Mouse (Mus musculus) layer of hippocampus, adult 8-10 months (tissue): Measurements from ENCODE around the gene Mpzl2. TPM values are rescaled to one million over a fixed set of nuclear protein-coding genes. Genes with fewer than 3 reads are reported as not detected.

Source experiments
- DNase-seq, 2 experiments: peaks; one replicate each; pipeline ENCODE4 v3.0.0; 2022; ENCODE audit warnings: low spot score in 2 of 2
- total RNA-seq, 4 experiments: library from RNA; stranded (reverse); gene quantifications; 2 replicates each; pipeline ENCODE4 v1.2.4; 2022

The Mpzl2 gene
- total RNA-seq: 1 to 10 TPM; 1.3 TPM

DNA sequence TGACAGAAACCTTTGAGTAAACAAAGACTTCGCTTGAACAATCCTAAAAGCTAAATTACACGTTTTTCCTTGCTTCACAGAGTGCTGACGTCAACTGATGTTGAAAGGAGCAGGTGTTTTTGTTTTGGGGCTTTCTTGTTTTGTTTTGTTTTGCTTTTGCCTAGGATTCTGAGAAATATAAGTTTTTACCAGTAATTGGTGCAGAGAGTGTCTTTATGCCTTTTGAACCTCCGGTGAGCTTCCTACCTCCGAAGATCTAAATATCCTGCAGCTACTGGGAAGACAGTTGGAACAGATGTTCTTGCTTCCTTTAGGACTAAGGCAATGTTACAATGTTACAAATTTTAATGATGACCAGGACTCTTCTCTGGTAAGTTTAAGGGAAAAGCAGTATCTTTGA is at the start of gene Mpzl2:
TSS of gene Mpzl2 (plus strand) at position 301 of the 400 bp plus-strand sequence.
- no peak for DNase-seq

GRCm38 (mm10) chr9:44991821-44992220 is 47.8 kb upstream of the Mpzl2 start:
- DNase-seq: no peak

- DNase-seq: no peak
Observed at GRCm38 (mm10) chr9:44992271-44992670, 47.3 kb upstream of the Mpzl2 start.

GRCm38 (mm10) chr9:44993268-44993667 is 46.3 kb upstream of the Mpzl2 start:
- no peak for DNase-seq

DNA sequence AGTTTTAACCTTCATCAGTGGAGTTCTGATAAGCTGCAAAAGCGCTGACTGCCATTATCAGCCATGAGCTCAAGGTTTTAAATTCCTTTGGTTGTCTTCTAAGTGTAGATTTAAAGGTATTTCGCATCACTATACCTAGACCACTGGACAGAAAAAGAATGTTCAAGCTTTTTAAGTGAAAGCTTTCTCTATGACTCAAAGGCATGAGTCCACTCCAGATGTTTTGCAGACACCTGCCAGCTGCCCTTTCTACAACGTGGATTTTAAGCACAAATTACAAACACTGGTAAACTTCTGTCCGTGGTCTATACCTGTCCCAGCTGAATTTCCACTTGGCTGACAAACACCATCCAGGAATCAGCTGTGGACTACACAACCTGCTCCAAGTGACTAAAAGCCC is 44.6 kb upstream of the Mpzl2 start:
- DNase-seq: no peak

DNA sequence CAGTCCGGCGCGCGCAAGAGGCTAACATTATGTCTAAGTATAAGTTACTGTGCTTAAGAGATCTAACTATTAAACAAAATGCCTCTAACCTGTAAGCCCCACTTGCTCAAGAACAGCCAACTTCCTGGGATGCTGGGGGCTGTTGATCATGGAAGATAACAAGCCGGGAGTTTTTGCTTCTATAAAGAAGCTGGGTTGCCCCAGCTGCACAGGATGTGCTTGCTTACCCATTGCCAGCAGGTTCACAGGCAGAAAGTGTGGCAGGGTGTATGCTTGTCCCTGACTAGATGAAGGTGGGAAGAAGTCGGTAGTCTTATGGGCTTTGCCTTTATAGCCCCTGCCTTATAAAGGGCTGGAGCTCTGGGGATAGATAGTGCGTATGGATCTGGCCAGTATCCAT is 43.0 kb upstream of the Mpzl2 start:
- DNase-seq: no peak

GRCm38 (mm10) chr9:44998138-44998537 is 41.5 kb upstream of the Mpzl2 start:
- no peak for DNase-seq

- no peak for DNase-seq
Observed at GRCm38 (mm10) chr9:44999171-44999570, 40.4 kb upstream of the Mpzl2 start.

- DNase-seq: no peak
Observed at GRCm38 (mm10) chr9:44999776-45000175, 39.8 kb upstream of the Mpzl2 start.

DNA sequence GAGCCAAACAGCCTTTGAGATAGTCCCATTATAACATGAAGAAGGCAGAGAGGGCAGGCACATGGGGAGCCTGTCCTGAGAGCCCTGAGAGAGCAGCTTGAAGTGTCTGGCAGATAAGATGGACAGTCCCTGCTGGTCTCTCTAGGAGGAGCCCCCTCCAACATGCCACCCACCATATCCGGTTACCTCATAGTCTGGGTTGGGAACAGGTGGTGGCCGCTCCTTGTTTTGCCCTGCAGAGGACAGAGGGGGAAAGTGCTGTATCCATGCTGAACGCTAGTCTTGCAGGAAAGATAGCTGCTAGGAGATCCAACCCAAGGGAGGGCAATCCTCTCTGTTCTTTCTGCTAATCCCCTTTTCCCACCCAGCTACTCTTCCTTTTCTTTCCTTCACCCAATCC is 39.4 kb upstream of the Mpzl2 start:
- DNase-seq: no peak

DNA sequence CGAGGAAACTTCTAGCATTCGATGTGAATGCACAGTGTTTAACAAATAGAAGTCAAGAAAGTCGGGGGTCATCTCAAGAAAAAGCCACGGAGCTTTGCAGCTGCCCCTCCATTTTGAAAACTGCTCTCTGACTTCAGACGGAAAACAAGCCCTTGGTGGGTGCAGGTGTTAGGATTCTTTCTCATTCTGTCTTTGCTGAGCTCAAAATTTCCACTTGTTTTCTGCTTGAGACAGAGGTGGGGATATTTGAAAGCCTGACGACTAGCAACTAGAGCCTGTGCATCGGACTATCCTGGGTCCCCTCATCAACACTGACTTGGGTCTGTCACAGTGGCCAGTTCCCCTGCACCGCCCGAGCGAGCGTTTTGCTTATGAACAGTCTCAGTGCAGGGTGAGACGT is 32.2 kb upstream of the Mpzl2 start:
- DNase-seq: no peak

DNA sequence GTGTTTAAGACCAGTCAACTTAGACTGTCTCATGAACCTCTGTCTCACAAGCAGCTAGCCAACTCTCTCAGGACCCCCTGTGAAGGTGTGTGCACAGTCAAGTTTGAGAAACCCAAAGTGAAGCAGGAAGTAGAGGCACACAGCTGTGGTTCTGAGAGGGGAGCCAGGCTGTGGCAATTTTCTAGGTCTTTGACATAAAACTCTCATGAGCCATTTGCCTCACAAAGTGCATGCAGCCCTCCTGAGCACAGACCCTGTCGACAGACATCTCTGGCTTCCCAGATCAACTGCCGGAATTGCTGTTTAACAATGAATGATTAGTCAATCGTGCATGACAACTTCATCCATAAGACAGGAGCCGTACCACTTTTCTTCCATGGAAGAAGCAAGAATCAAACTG is 31.3 kb upstream of the Mpzl2 start:
- no peak for DNase-seq

DNA sequence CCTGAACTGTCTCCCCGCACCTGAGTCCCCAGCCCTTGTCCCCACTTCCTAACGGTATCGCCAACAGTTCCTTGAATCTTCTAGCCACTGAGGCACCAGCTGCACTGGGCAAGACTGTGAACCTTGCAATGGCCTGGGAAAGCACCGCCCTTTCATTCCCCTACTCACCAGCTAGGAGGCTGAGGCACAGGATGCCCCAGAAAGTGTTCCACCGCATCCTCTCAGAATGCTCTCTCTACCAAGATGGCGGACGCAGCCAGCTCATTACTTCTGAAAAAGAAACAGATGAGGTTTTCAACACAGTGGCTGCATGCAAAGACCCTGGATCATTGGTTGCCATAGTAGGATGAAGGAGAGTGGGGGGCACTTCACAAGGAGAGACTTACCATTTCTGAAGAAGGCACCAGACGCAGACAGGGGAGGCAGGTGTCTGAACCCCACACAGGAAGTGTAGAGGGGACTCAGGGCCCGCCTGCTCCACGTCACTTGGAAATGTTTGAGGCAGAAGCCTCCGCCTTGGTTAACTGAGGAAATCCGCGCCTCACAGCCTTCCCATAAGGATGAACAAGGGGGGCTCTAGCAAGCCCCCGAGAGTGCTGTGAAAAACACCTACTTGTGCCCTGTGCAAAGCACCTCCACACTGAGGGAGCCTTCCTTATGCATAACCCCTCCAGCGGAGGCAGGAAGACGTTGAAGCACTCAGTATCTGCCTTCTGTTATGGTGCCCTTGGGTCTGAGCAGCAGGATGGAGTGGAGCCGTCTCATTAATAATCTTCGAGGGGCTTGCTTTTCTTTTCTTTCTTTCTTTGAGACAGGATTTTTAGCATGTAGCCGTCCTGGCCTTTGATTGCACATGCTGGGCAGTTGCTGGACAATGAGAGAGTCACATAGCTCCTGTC is 30.2 kb upstream of the Mpzl2 start, which contains the start of gene Cd3e:
TSS of gene Cd3e (minus strand) at position 448 of the 899 bp plus-strand sequence.
- no peak for DNase-seq

- no peak for DNase-seq
Observed at GRCm38 (mm10) chr9:45010461-45010860, 29.1 kb upstream of the Mpzl2 start.

DNA sequence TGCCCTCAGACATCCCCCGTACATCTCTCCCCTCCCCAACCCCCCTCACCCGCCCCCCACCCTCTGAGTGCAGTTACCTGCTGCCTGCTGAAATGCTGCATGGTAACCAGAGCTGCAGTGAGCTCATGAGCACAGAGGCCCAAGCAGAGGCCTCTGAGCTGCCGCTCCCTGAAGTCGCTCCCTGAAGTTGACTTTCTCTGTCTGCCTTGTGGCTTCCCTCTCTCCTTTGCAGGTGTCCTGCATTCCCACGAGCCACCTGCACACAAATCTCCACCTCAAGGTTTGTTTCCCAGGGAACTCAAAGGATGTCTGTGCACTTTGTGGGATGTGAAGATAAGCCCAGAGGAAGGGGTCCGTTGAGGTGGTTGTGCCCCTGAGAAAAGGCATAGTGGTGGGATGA is 28.3 kb upstream of the Mpzl2 start:
- no peak for DNase-seq

DNA sequence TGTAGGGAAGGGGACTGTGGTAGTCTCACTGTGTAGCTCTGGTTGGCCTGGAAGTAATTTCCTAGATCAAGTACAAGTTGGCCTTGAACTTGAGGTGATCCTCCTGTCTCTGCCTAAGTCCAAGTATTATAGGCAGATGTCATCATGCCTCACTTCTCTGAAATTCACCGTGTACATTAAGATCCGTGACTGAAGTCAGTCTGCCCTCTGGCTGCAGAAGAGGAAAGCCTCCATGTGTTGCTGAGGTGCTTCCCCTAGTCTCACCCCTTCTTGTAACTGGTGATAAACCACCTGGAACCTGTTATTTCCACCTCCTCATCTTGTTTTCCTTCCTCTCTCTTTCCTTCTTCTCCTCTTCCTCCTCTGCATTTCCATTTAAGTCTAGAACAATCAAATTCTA is 24.7 kb upstream of the Mpzl2 start:
- DNase-seq: no peak

GRCm38 (mm10) chr9:45015841-45016240 is 23.8 kb upstream of the Mpzl2 start:
- no peak for DNase-seq

DNA sequence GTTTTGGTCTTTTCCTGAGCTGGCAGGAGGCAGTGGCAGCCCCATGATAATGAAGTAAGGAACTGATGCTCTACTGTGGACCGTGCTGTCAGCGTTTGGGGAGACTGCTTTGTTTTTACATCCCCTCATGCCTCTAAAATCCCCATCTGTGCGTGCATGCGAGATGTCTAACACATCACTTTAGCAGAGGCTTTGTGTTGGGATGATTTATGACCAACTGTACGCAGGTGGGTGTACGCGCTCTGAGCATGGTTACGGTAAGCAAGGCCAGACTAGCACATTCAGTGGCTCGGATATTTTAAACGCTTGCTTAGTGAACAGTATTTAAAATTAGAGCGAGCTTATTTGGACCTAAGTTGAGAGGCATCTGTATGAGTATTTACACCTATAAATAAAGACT is 21.6 kb upstream of the Mpzl2 start:
- DNase-seq: peak in 1 of 2 experiments; percentile 3

- DNase-seq: peak; percentile 7 to 44
Observed at GRCm38 (mm10) chr9:45022800-45023199, 16.8 kb upstream of the Mpzl2 start.

DNA sequence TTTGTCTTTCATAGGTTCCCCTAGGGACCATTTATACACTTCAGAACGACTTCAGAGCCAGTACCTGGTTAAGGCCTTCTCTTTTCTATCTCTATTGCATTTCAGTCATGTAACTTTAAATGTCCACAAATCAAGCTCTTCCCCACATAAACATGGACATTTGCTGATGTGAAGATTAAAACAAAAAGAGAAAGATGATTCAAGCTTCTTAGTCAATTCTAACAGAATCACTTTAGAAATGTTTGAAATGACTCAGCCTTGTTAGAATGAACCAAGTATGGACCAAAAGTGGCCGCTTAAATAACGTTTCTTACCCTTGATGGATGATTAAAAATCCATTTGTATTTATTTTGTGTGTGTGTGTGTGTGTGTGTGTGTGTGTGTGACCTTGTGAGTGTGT is 16.0 kb upstream of the Mpzl2 start:
- DNase-seq: no peak

DNA sequence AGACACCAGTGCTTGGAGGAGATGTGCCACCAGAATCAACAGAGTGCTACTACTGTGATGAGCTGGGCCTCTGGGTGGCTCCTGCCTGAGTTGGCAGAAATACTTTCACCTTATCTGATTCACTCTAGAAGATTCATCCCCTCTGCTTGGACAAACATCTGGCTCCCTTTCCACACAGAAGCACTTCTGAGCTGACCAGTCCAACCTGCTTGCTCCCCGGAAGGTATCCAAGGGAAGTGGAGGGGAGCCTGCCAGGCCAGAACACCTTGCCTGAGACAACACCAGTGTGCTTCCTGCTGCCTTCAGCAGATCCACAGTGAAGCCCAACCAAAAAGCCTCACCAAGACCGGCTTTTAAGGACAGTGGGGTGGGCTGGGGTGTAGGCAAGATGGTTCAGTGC is 15.4 kb upstream of the Mpzl2 start:
- DNase-seq: no peak

DNA sequence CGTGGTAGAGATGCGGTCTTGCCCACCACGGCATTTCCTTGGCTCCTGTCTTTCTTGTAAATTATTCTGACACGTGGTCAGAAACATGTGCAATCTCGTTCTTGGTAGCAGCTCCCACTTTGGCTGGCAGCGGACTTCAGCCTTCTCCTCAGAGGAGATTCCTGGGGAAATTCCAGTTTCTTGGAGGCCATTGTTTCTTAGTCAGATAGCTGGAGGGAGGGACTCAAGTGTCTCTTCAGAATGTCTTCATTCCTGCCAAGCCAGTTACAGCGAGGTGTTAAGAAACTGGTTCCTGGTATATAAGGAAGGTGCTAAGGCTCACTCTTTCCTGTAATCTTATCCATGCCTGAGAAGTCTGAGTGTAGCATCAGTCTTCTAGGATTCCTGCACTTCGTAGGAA is 12.2 kb upstream of the Mpzl2 start:
- no peak for DNase-seq

- DNase-seq: no peak
Observed at GRCm38 (mm10) chr9:45030341-45030740, 9.3 kb upstream of the Mpzl2 start.
